Mouse (Mus musculus) hindbrain, embryonic 15.5 days (tissue): Measurements from ENCODE around the gene Hddc3. TPM values are rescaled to one million over a fixed set of nuclear protein-coding genes. Genes with fewer than 3 reads are reported as not detected.

Experiments
- ATAC-seq: fragments of 200-750 bp; cut with Nextera tagmentation; 2 replicates; pipeline ENCODE4 v1.8.0; 2017; ENCODE audit warnings: low read depth, moderate number of reproducible peaks, moderate TSS enrichment; ENCODE audit not compliant: low FRiP score
- H3K27ac ChIP-seq: fragments of 300-500 bp; sonication (generic); replicated peaks from 2 replicates; pipeline ENCODE4 v1.5.1; 2015; ENCODE audit warnings: mild to moderate bottlenecking, inconsistent platforms
- H3K27me3 ChIP-seq: fragments of 300-500 bp; sonication (generic); 2 replicates; pipeline ENCODE4 v1.6.1; 2015; ENCODE audit warnings: control low read depth, inconsistent platforms
- H3K36me3 ChIP-seq: fragments of 300-500 bp; sonication (generic); 2 replicates; pipeline ENCODE4 v1.6.1; 2015; ENCODE audit warnings: control low read depth, inconsistent platforms
- H3K4me1 ChIP-seq: fragments of 300-500 bp; sonication (generic); replicated peaks from 2 replicates; pipeline ENCODE4 v1.6.1; 2015; ENCODE audit warnings: control low read depth, inconsistent platforms
- H3K4me2 ChIP-seq: fragments of 300-500 bp; sonication (generic); 2 replicates; pipeline ENCODE4 v1.6.1; 2015; ENCODE audit warnings: moderate library complexity, mild to moderate bottlenecking, inconsistent platforms
- H3K4me3 ChIP-seq: fragments of 300-500 bp; sonication (generic); 2 replicates; pipeline ENCODE4 v1.5.1; 2015; ENCODE audit warnings: mild to moderate bottlenecking, inconsistent platforms
- H3K9ac ChIP-seq: fragments of 300-500 bp; sonication (generic); 2 replicates; pipeline ENCODE4 v1.6.1; 2015; ENCODE audit warnings: inconsistent platforms
- H3K9me3 ChIP-seq: fragments of 300-500 bp; sonication (generic); 2 replicates; pipeline ENCODE4 v1.6.1; 2016; ENCODE audit warnings: control low read depth, inconsistent platforms
- WGBS: fragments of 180-500 bp; shearing (Covaris S2); methylation state at CpG from one replicate; pipeline ENCODE4 v1.1.7; 2015; 5-methylcytosine and 5-hydroxymethylcytosine counted together
- polyA plus RNA-seq: library from polyadenylated mRNA; unstranded; fragments of >200 nt; fragmentation: Nextera tagmentation; extraction: Ambion mirVana; gene quantifications from 2 replicates; pipeline ENCODE4 v1.2.1, GENCODE M21; 2015

The Hddc3 gene
- polyA plus RNA-seq, 1 experiment from 2014 or later: 21.9 TPM

- WGBS: 22% methylated on average over 8 of the region's 8 CpGs
- H3K36me3 ChIP-seq: peaks cover 74% of the 10 kb centered on the region
- H3K9ac ChIP-seq: no peak overlapping the region
- no peak overlapping the region for H3K4me2 ChIP-seq
- no peaks in the 10 kb centered on the region for H3K27me3 ChIP-seq
- H3K4me3 ChIP-seq: no peak overlapping the region
- no peaks in the 10 kb centered on the region for H3K4me1 ChIP-seq
- no peak overlapping the region for H3K27ac ChIP-seq
- no peaks in the 10 kb centered on the region for H3K9me3 ChIP-seq
- peak; percentile 35; the same call in 1 of the 2 replicates for ATAC-seq
Observed at GRCm38 (mm10) chr7:80357156-80357555, 14.3 kb downstream of the Hddc3 start.

GRCm38 (mm10) chr7:80358039-80358438 lies 15.1 kb downstream of the Hddc3 start:
- Histone ChIP-seq H3K4me2 (no peak overlapping the region), H3K4me1 (no peaks in the 10 kb centered on the region), H3K27me3 (no peaks in the 10 kb centered on the region), H3K27ac (no peak overlapping the region), H3K4me3 (no peak overlapping the region), H3K9me3 (no peaks in the 10 kb centered on the region), H3K36me3 (peaks cover 74% of the 10 kb centered on the region), H3K9ac (no peak overlapping the region)
- ATAC-seq: no peak
- 51% methylated on average over 4 of the region's 4 CpGs for WGBS

- peaks cover 77% of the 10 kb centered on the region for H3K36me3 ChIP-seq
- H3K27ac ChIP-seq: no peak overlapping the region
- 76% methylated on average over 3 of the region's 3 CpGs for WGBS
- H3K27me3 ChIP-seq: no peaks in the 10 kb centered on the region
- no peak overlapping the region for H3K4me2 ChIP-seq
- no peak overlapping the region for H3K4me3 ChIP-seq
- no peak for ATAC-seq
- no peaks in the 10 kb centered on the region for H3K4me1 ChIP-seq
- H3K9ac ChIP-seq: no peak overlapping the region
- H3K9me3 ChIP-seq: no peaks in the 10 kb centered on the region
Observed at GRCm38 (mm10) chr7:80360435-80360834, 17.5 kb downstream of the Hddc3 start.

- 83% methylated on average over 2 of the region's 2 CpGs for WGBS
- H3K27ac ChIP-seq: no peak overlapping the region
- H3K4me2 ChIP-seq: no peak overlapping the region
- ATAC-seq: no peak
- H3K9me3 ChIP-seq: no peaks in the 10 kb centered on the region
- H3K36me3 ChIP-seq: peaks cover 55% of the 10 kb centered on the region
- no peak overlapping the region for H3K4me3 ChIP-seq
- no peak overlapping the region for H3K9ac ChIP-seq
- H3K27me3 ChIP-seq: no peaks in the 10 kb centered on the region
- H3K4me1 ChIP-seq: peaks cover 14% of the 10 kb centered on the region
Observed at GRCm38 (mm10) chr7:80365759-80366158, 22.9 kb downstream of the Hddc3 start.

- H3K9me3 ChIP-seq: no peaks in the 10 kb centered on the region
- H3K27me3 ChIP-seq: no peaks in the 10 kb centered on the region
- H3K9ac ChIP-seq: no peak overlapping the region
- H3K27ac ChIP-seq: no peak overlapping the region
- peaks cover 14% of the 10 kb centered on the region for H3K4me1 ChIP-seq
- WGBS: 96% methylated on average over 7 of the region's 7 CpGs
- no peak overlapping the region for H3K4me3 ChIP-seq
- peaks cover 46% of the 10 kb centered on the region for H3K36me3 ChIP-seq
- no peak for ATAC-seq
- no peak overlapping the region for H3K4me2 ChIP-seq
Observed at GRCm38 (mm10) chr7:80367232-80367631, 24.3 kb downstream of the Hddc3 start.

GRCm38 (mm10) chr7:80368009-80368408 lies 25.1 kb downstream of the Hddc3 start:
- Histone ChIP-seq H3K4me3 (no peak overlapping the region), H3K9ac (no peak overlapping the region), H3K36me3 (peaks cover 38% of the 10 kb centered on the region), H3K9me3 (no peaks in the 10 kb centered on the region), H3K4me2 (no peak overlapping the region), H3K27me3 (no peaks in the 10 kb centered on the region), H3K4me1 (peaks cover 14% of the 10 kb centered on the region), H3K27ac (no peak overlapping the region)
- ATAC-seq: no peak
- 86% methylated on average over 9 of the region's 9 CpGs for WGBS

GRCm38 (mm10) chr7:80368635-80369421 lies 25.9 kb downstream of the Hddc3 start:
- Histone ChIP-seq H3K4me2 (peak overlapping the region; percentile 56), H3K9ac (no peak overlapping the region), H3K27me3 (no peaks in the 10 kb centered on the region), H3K4me1 (peaks cover 14% of the 10 kb centered on the region), H3K27ac (no peak overlapping the region), H3K9me3 (no peaks in the 10 kb centered on the region), H3K36me3 (peaks cover 30% of the 10 kb centered on the region), H3K4me3 (peak overlapping the region; percentile 63)
- ATAC-seq: no peak
- 82% methylated on average over 20 of the region's 20 CpGs for WGBS

- WGBS: 69% methylated on average over 5 of the region's 5 CpGs
- peaks cover 23% of the 10 kb centered on the region for H3K36me3 ChIP-seq
- peaks cover 14% of the 10 kb centered on the region for H3K4me1 ChIP-seq
- peak overlapping the region; percentile 56 for H3K4me2 ChIP-seq
- no peak overlapping the region for H3K27ac ChIP-seq
- ATAC-seq: 0 out of 2 replicates have a peak, but pooled peaks have one; percentile 9
- peak overlapping the region; percentile 63 for H3K4me3 ChIP-seq
- H3K9ac ChIP-seq: peak overlapping the region; percentile 71; the same call in 1 of the 2 replicates
- no peaks in the 10 kb centered on the region for H3K27me3 ChIP-seq
- no peaks in the 10 kb centered on the region for H3K9me3 ChIP-seq
Observed at GRCm38 (mm10) chr7:80369461-80369860, 26.6 kb downstream of the Hddc3 start.

- Histone ChIP-seq H3K4me3 (peak overlapping the region; percentile 63), H3K9ac (peak overlapping the region; percentile 71), H3K36me3 (peaks cover 18% of the 10 kb centered on the region), H3K9me3 (no peaks in the 10 kb centered on the region), H3K4me2 (peak overlapping the region; percentile 56), H3K27ac (peak overlapping the region; percentile 83), H3K4me1 (peaks cover 14% of the 10 kb centered on the region), H3K27me3 (no peaks in the 10 kb centered on the region)
- WGBS: 41% methylated on average over 4 of the region's 4 CpGs
- no peak for ATAC-seq
Observed at GRCm38 (mm10) chr7:80369967-80370431, 27.1 kb downstream of the Hddc3 start.

GRCm38 (mm10) chr7:80370649-80371040 lies 27.7 kb downstream of the Hddc3 start:
- H3K4me2 ChIP-seq: peak overlapping the region; percentile 56
- peak overlapping the region; percentile 83 for H3K27ac ChIP-seq
- peaks cover 14% of the 10 kb centered on the region for H3K4me1 ChIP-seq
- 1% methylated on average over 31 of the region's 31 CpGs for WGBS
- peak; percentile 61 for ATAC-seq
- H3K36me3 ChIP-seq: peaks cover 17% of the 10 kb centered on the region; the same call in 1 of the 2 replicates
- H3K9me3 ChIP-seq: no peaks in the 10 kb centered on the region
- peak overlapping the region; percentile 63 for H3K4me3 ChIP-seq
- H3K27me3 ChIP-seq: no peaks in the 10 kb centered on the region
- peak overlapping the region; percentile 71 for H3K9ac ChIP-seq

- H3K36me3 ChIP-seq: peaks cover 11% of the 10 kb centered on the region; the same call in 1 of the 2 replicates
- peak within 1 kb of the TSS; percentile 71 for H3K9ac ChIP-seq
- H3K4me2 ChIP-seq: peak within 1 kb of the TSS; percentile 56
- H3K27ac ChIP-seq: peak within 1 kb of the TSS; percentile 83
- H3K4me1 ChIP-seq: peaks cover 18% of the 10 kb centered on the region
- H3K4me3 ChIP-seq: peak within 1 kb of the TSS; percentile 63
- H3K27me3 ChIP-seq: no peaks in the 10 kb centered on the region
- peak; percentile 80 for ATAC-seq
- under 1% methylated on average over 58 of the region's 86 CpGs for WGBS
- H3K9me3 ChIP-seq: no peaks in the 10 kb centered on the region
Observed at GRCm38 (mm10) chr7:80371041-80371751, 28.3 kb downstream of the Hddc3 start, which contains the start of gene Man2a2. Man2a2 (minus strand) TSS chr7:80371375.

GRCm38 (mm10) chr7:80372166-80372565 lies 29.3 kb downstream of the Hddc3 start:
- H3K4me2 ChIP-seq: no peak overlapping the region

More at GRCm38 (mm10) chr7:80372166-80372565, 29.3 kb downstream of the Hddc3 start:
- Histone ChIP-seq H3K36me3 (0 out of 2 replicates have a peak, but pooled peaks cover 1% of the 10 kb centered on the region), H3K27ac (no peak overlapping the region), H3K27me3 (no peaks in the 10 kb centered on the region), H3K9me3 (no peaks in the 10 kb centered on the region), H3K9ac (no peak overlapping the region), H3K4me3 (no peak overlapping the region), H3K4me1 (peaks cover 21% of the 10 kb centered on the region)
- 93% methylated on average over 3 of the region's 3 CpGs for WGBS
- no peak for ATAC-seq
